Mouse (Mus musculus) forebrain, embryonic 11.5 days (tissue): ENCODE results near the gene Bdh2. TPM values are rescaled to one million over a fixed set of nuclear protein-coding genes. Genes with fewer than 3 reads are reported as not detected.

Experiments used
- ATAC-seq: fragments of 200-750 bp; cut with Nextera tagmentation; replicated peaks from 2 replicates; pipeline ENCODE4 v1.8.0; 2017; ENCODE audit warnings: moderate TSS enrichment; ENCODE audit not compliant: low FRiP score
- DNase-seq: peaks from one replicate; pipeline ENCODE4 v3.0.0-alpha.2; 2017; ENCODE audit warnings: low spot score
- H3K27ac ChIP-seq: fragments of 300-500 bp; sonication (generic); 2 replicates; pipeline ENCODE4 v1.5.1; 2014; ENCODE audit warnings: low read depth, low read length
- H3K27me3 ChIP-seq: fragments of 300-500 bp; sonication (generic); 2 replicates; pipeline ENCODE4 v1.6.1; 2014; ENCODE audit warnings: mild to moderate bottlenecking, low read length, mixed read lengths; ENCODE audit not compliant: control insufficient read depth, insufficient read depth
- H3K36me3 ChIP-seq: fragments of 300-500 bp; sonication (generic); 2 replicates; pipeline ENCODE4 v1.6.1; 2014; ENCODE audit warnings: mild to moderate bottlenecking, low read length, moderate library complexity, mixed read lengths; ENCODE audit not compliant: control insufficient read depth, insufficient read depth
- H3K4me1 ChIP-seq: fragments of 300-500 bp; sonication (generic); replicated peaks from 2 replicates; pipeline ENCODE4 v1.6.1; 2014; ENCODE audit warnings: low read length, mixed read lengths; ENCODE audit not compliant: control insufficient read depth, insufficient read depth
- H3K4me2 ChIP-seq: fragments of 300-500 bp; sonication (generic); 2 replicates; pipeline ENCODE4 v1.6.1; 2014; ENCODE audit warnings: low read depth, mild to moderate bottlenecking, low read length, moderate library complexity, mixed read lengths; ENCODE audit not compliant: severe bottlenecking
- H3K4me3 ChIP-seq: fragments of 300-500 bp; sonication (generic); 2 replicates; pipeline ENCODE4 v1.5.1; 2014; ENCODE audit warnings: low read depth, low read length
- H3K9ac ChIP-seq: fragments of 300-500 bp; sonication (generic); 2 replicates; pipeline ENCODE4 v1.6.1; 2014; ENCODE audit warnings: low read length
- H3K9me3 ChIP-seq: fragments of 300-500 bp; sonication (generic); 2 replicates; pipeline ENCODE4 v1.6.1; 2016; ENCODE audit warnings: low read length, mixed read lengths; ENCODE audit not compliant: control insufficient read depth
- WGBS: fragments of 180-500 bp; shearing (Covaris S2); extraction: QIAGEN DNeasy Blood & Tissue Kit; methylation state at CpG from one replicate; pipeline ENCODE4 v1.1.7; 2014; 5-methylcytosine and 5-hydroxymethylcytosine counted together
- polyA plus RNA-seq: library from polyadenylated mRNA; unstranded; fragments of >200 nt; fragmentation: Nextera tagmentation; extraction: Ambion mirVana; gene quantifications from 2 replicates; pipeline ENCODE4 v1.2.1, GENCODE M21; 2014

Gene Bdh2
- polyA plus RNA-seq, 1 experiment from 2014 or later = 5.4 TPM

DNA sequence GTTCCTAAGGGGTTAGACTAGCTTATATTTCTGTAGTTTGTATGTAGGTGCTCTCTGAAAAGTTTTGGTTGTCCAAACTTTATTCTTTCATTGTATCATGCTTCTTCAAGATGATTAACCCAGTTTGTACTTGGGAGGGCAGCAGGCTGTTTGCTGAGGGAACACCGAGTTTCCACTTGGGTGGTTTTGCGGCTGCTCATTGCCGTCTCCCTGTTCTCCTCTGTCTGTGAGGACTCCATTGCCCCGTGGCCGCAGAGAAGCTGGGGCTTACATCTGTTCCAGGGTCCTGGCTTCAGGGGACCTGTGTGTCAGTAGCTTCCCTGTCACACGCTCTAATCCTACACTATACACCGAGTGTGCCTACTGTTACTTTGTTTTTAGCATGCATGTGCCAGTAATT is 20.8 kb upstream of the Bdh2 start:
- Histone ChIP-seq H3K9me3 (no peaks in the 10 kb centered on the region), H3K4me2 (no peak overlapping the region), H3K4me3 (no peak overlapping the region), H3K9ac (no peak overlapping the region), H3K27me3 (no peaks in the 10 kb centered on the region), H3K36me3 (peaks cover 20% of the 10 kb centered on the region), H3K4me1 (no peaks in the 10 kb centered on the region), H3K27ac (no peak overlapping the region)
- no peak for DNase-seq
- ATAC-seq = no peak
- WGBS = 91% methylated on average over 7 of the region's 7 CpGs

- Histone ChIP-seq H3K9me3 (no peaks in the 10 kb centered on the region), H3K36me3 (peaks cover 13% of the 10 kb centered on the region; the same call in 1 of the 2 replicates), H3K4me3 (no peak overlapping the region), H3K27me3 (no peaks in the 10 kb centered on the region), H3K9ac (no peak overlapping the region), H3K4me1 (no peaks in the 10 kb centered on the region), H3K4me2 (no peak overlapping the region), H3K27ac (no peak overlapping the region)
- ATAC-seq (no peak), DNase-seq (no peak)
- 94% methylated on average over 5 of the region's 5 CpGs for WGBS
These were observed 12.4 kb upstream of the Bdh2 start for GRCm38 (mm10) chr3:135268616-135269015.

DNA sequence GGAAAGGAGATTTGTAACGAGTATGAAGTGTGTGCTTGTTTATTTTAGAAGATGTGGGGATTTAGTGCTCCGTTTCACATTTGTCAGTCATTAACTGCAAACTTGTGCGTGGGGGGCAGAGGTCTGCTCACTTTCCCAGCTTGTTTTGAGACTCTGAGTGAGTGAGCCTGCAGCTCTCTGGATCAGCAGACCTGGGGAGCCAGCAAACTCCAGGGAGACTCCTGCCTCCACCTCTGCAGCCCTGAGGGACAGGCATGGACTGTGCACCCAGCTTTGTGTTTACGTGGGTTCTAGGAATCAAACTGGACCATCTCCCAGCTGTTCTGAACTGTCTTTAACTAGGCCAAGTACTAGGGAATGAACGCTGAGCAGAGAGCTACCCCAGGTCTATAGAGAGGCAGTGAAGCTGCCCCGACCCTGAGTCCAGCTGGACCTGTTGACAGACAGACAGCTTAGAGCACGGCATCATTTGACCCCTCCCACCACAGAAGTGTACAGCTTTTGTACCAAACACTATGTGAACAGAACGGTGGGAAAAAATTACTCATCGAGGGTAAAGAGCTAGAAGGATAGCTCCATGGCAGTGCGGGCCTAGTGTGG is 11.5 kb upstream of the Bdh2 start:
- 0 out of 2 replicates have a peak, but pooled peaks have one; percentile 31 for ATAC-seq
- no peak overlapping the region for H3K9ac ChIP-seq
- WGBS = 91% methylated on average over 10 of the region's 10 CpGs
- H3K36me3 ChIP-seq = peaks cover 10% of the 10 kb centered on the region; the same call in 1 of the 2 replicates
- no peaks in the 10 kb centered on the region for H3K9me3 ChIP-seq
- H3K27me3 ChIP-seq = no peaks in the 10 kb centered on the region
- H3K4me1 ChIP-seq = no peaks in the 10 kb centered on the region
- no peak for DNase-seq
- H3K27ac ChIP-seq = no peak overlapping the region
- no peak overlapping the region for H3K4me3 ChIP-seq
- no peak overlapping the region for H3K4me2 ChIP-seq

GRCm38 (mm10) chr3:135272627-135273026 is 8.4 kb upstream of the Bdh2 start:
- Histone ChIP-seq H3K9ac (no peak overlapping the region), H3K9me3 (no peaks in the 10 kb centered on the region), H3K4me1 (no peaks in the 10 kb centered on the region), H3K4me3 (no peak overlapping the region), H3K36me3 (peaks cover 8% of the 10 kb centered on the region; the same call in 1 of the 2 replicates), H3K27ac (no peak overlapping the region), H3K27me3 (no peaks in the 10 kb centered on the region), H3K4me2 (no peak overlapping the region)
- WGBS = 91% methylated on average over 12 of the region's 12 CpGs
- DNase-seq = no peak
- no peak for ATAC-seq

DNA sequence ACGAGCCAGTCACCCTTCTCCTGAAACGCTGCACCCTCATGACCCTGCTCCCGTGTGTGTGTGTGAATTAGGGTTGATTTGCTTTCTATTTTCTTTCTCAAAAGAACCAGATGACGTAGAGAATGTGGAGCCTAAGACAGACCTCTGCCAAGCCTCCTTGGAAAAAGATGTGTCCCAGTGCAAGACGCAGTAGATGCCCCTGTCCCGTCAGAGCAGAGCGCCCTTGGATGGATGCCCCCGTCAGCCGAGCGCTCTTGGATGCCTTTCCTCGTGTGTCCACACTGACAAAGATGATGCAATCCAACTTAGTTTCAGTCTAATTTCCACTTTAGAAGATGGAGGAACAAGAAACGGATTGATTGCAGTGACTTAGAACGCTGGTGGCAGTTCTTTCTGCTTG is 8.0 kb upstream of the Bdh2 start:
- Histone ChIP-seq H3K4me3 (no peak overlapping the region), H3K9me3 (no peaks in the 10 kb centered on the region), H3K36me3 (peaks cover 8% of the 10 kb centered on the region; the same call in 1 of the 2 replicates), H3K4me2 (no peak overlapping the region), H3K4me1 (no peaks in the 10 kb centered on the region), H3K9ac (no peak overlapping the region), H3K27me3 (no peaks in the 10 kb centered on the region), H3K27ac (no peak overlapping the region)
- DNase-seq = no peak
- 91% methylated on average over 13 of the region's 13 CpGs for WGBS
- no peak for ATAC-seq

DNA sequence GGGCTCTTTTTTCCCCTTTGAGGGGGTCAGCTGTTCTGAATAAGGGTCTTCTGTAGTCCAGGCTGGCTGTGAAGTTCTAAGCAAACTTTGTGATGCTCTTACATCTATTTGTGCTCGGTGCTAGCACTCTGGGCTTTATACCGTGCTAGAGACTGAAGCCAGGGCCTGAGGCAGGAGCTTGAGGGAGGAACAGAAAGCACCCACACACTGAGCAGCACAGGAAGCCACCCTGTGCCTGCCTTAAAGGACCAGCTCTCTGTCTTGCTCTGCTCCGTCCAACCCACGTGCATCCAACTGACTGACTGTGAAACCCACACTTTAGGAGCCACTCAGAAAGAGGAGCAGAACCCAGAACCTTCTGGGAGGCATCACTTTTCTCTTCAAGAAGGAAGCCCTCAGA is 861 bp upstream of the Bdh2 start:
- Histone ChIP-seq H3K4me2 (no peak overlapping the region), H3K9me3 (no peaks in the 10 kb centered on the region), H3K36me3 (no peaks in the 10 kb centered on the region), H3K27me3 (no peaks in the 10 kb centered on the region), H3K27ac (no peak overlapping the region), H3K4me3 (no peak overlapping the region), H3K4me1 (no peaks in the 10 kb centered on the region), H3K9ac (no peak overlapping the region; the same call in 1 of the 2 replicates)
- no peak for ATAC-seq
- no peak for DNase-seq
- 78% methylated on average over 4 of the region's 4 CpGs for WGBS

- DNase-seq (no peak), ATAC-seq (no peak)
- no peaks in the 10 kb centered on the region for H3K4me1 ChIP-seq
- H3K9ac ChIP-seq = no peak overlapping the region
- H3K9me3 ChIP-seq = no peaks in the 10 kb centered on the region
- no peaks in the 10 kb centered on the region for H3K36me3 ChIP-seq
- no peaks in the 10 kb centered on the region for H3K27me3 ChIP-seq
- no peak overlapping the region for H3K4me2 ChIP-seq
- WGBS = 87% methylated on average over 8 of the region's 8 CpGs
- no peak overlapping the region for H3K4me3 ChIP-seq
- H3K27ac ChIP-seq = no peak overlapping the region
These were observed 680 bp downstream of the Bdh2 start for GRCm38 (mm10) chr3:135281701-135282100.

DNA sequence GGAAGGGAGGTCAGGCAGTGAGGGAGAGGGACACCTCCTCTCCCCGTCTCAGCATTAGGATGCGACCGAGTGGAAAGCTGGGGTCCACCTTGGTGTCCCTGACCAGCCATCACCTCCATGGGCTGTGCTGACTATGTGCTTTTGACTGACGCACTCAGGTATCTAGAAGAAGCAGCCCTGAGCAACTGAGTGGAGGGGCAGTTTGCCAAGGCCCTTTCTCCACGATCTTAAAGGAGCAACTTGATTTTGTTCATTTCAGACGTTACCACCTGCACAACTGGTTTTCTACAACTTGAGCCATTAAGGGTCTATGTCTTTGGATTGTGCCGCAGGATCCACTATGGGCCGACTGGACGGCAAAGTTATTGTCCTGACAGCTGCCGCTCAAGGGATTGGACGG is 4.2 kb downstream of the Bdh2 start:
- Histone ChIP-seq H3K27ac (no peak overlapping the region), H3K27me3 (no peaks in the 10 kb centered on the region), H3K4me2 (no peak overlapping the region), H3K4me1 (no peaks in the 10 kb centered on the region), H3K4me3 (no peak overlapping the region), H3K9ac (no peak overlapping the region), H3K36me3 (no peaks in the 10 kb centered on the region), H3K9me3 (no peaks in the 10 kb centered on the region)
- ATAC-seq = no peak
- 91% methylated on average over 11 of the region's 11 CpGs for WGBS
- DNase-seq = no peak

DNA sequence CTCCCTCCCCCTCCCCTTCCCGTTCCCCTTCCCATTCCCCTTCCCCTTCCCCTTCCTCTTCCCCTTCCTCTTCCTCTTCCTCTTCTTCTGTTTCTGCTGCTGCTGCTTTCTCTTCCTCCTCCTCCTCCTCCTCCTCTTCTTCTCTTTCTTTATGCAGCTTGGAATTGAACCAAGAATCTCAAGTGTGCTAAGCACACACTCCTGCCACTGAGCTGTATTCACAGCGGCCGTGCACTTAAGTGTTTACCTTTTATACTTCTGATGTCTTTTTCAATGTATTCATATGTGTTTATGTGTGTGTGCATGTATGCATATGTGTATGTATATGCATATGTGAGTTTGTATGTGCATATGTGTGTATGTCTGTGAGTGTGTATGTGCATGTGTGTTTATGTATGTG is 4.8 kb downstream of the Bdh2 start:
- no peak overlapping the region for H3K9ac ChIP-seq
- no peak overlapping the region for H3K4me3 ChIP-seq
- DNase-seq (no peak), ATAC-seq (no peak)
- no peaks in the 10 kb centered on the region for H3K4me1 ChIP-seq
- no peak overlapping the region for H3K4me2 ChIP-seq
- H3K36me3 ChIP-seq = no peaks in the 10 kb centered on the region
- H3K9me3 ChIP-seq = no peaks in the 10 kb centered on the region
- H3K27me3 ChIP-seq = no peaks in the 10 kb centered on the region
- WGBS = 89% methylated on average over 3 of the region's 3 CpGs
- no peak overlapping the region for H3K27ac ChIP-seq
